Mouse (Mus musculus): ENCODE results near the gene Tulp1. TPM values are rescaled to one million over a fixed set of nuclear protein-coding genes. Genes with fewer than 3 reads are reported as not detected.
"Not testable (repeated sequence)": the region's sequence is repeated elsewhere in the genome, so short reads cannot be mapped to it uniquely, and the experiment has no call there.

The Tulp1 gene
- polyA plus RNA-seq, 1 experiment from 2014 or later, result 3.3 TPM

- peaks cover 5% of the 10 kb centered on the region; the same call in 1 of the 2 replicates for H3K4me1 ChIP-seq (replicated peaks; ENCODE audit: control insufficient read depth, insufficient read depth)
- no peaks in the 10 kb centered on the region for H3K36me3 ChIP-seq (ENCODE audit: control insufficient read depth, insufficient read depth, low read length)
- ATAC-seq (ENCODE audit: low FRiP score, low TSS enrichment), result no peak
- 9% methylated on average over 25 of the region's 25 CpGs for whole genome bisulfite sequencing
- no peak for DNase-seq (ENCODE audit: low spot score)
- peak overlapping the region; percentile 52 for H3K4me2 ChIP-seq (replicated peaks; ENCODE audit: low read depth)
- peak overlapping the region; percentile 22; the same call in 1 of the 2 replicates for H3K4me3 ChIP-seq (ENCODE audit: low read depth, low read length)
- no peaks in the 10 kb centered on the region for H3K27me3 ChIP-seq (ENCODE audit: control insufficient read depth, insufficient read depth, low read length)
- no peaks in the 10 kb centered on the region for H3K9me3 ChIP-seq (ENCODE audit: control insufficient read depth, low read length)
- peak overlapping the region; percentile 52 for H3K9ac ChIP-seq (ENCODE audit: low read length)
- no peak overlapping the region for H3K27ac ChIP-seq (replicated peaks)
- TF ChIP-seq EP300 (optimal IDR thresholded peaks at IDR 0.05), result no peak
- TF ChIP-seq CTCF (IDR thresholded peaks at IDR 0.05; ENCODE audit: low read depth), result no peak
Measured at GRCm38 (mm10) chr17:28362653-28363292, 2.2 kb downstream of the Tulp1 start.

- no peak for DNase-seq (ENCODE audit: low spot score)
- Histone ChIP-seq H3K9ac (ENCODE audit: low read length) (no peak overlapping the region), H3K9me3 (ENCODE audit: control insufficient read depth, low read length) (no peaks in the 10 kb centered on the region), H3K27ac (replicated peaks) (no peak overlapping the region), H3K4me2 (replicated peaks; ENCODE audit: low read depth) (peak overlapping the region; percentile 52), H3K4me3 (ENCODE audit: low read depth, low read length) (peak overlapping the region; percentile 22; the same call in 1 of the 2 replicates), H3K27me3 (ENCODE audit: control insufficient read depth, insufficient read depth, low read length) (no peaks in the 10 kb centered on the region), H3K36me3 (ENCODE audit: control insufficient read depth, insufficient read depth, low read length) (no peaks in the 10 kb centered on the region), H3K4me1 (replicated peaks; ENCODE audit: control insufficient read depth, insufficient read depth) (peaks cover 5% of the 10 kb centered on the region; the same call in 1 of the 2 replicates)
- no peak for ATAC-seq (ENCODE audit: low FRiP score, low TSS enrichment)
- TF ChIP-seq CTCF (IDR thresholded peaks at IDR 0.05; ENCODE audit: low read depth) (no peak), EP300 (optimal IDR thresholded peaks at IDR 0.05) (no peak)
- 52% methylated on average over 11 of the region's 11 CpGs for WGBS
Measured at GRCm38 (mm10) chr17:28361921-28362652, 2.9 kb downstream of the Tulp1 start.

- Histone ChIP-seq H3K4me2 (replicated peaks; ENCODE audit: low read depth) (no peak overlapping the region), H3K4me3 (ENCODE audit: low read depth, low read length) (no peak overlapping the region), H3K9me3 (ENCODE audit: control insufficient read depth, low read length) (no peaks in the 10 kb centered on the region), H3K4me1 (replicated peaks; ENCODE audit: control insufficient read depth, insufficient read depth) (peaks cover 5% of the 10 kb centered on the region; the same call in 1 of the 2 replicates), H3K27ac (replicated peaks) (no peak overlapping the region), H3K9ac (ENCODE audit: low read length) (no peak overlapping the region), H3K27me3 (ENCODE audit: control insufficient read depth, insufficient read depth, low read length) (no peaks in the 10 kb centered on the region), H3K36me3 (ENCODE audit: control insufficient read depth, insufficient read depth, low read length) (no peaks in the 10 kb centered on the region)
- WGBS, result 61% methylated on average over 9 of the region's 9 CpGs
- TF ChIP-seq CTCF (IDR thresholded peaks at IDR 0.05; ENCODE audit: low read depth), result no peak
- TF ChIP-seq EP300 (optimal IDR thresholded peaks at IDR 0.05), result no peak
- no peak for ATAC-seq (ENCODE audit: low FRiP score, low TSS enrichment)
- DNase-seq (ENCODE audit: low spot score), result no peak
Measured at GRCm38 (mm10) chr17:28360531-28361277, 4.3 kb downstream of the Tulp1 start.

GRCm38 (mm10) chr17:28358576-28359261, 6.3 kb downstream of the Tulp1 start:
- H3K4me2 ChIP-seq (replicated peaks; ENCODE audit: low read depth); H3K4me3 ChIP-seq (ENCODE audit: low read depth, low read length); H3K9ac ChIP-seq (ENCODE audit: low read length); ATAC-seq (ENCODE audit: low FRiP score, low TSS enrichment); H3K36me3 ChIP-seq (ENCODE audit: control insufficient read depth, insufficient read depth, low read length); H3K4me1 ChIP-seq (replicated peaks; ENCODE audit: control insufficient read depth, insufficient read depth); DNase-seq (ENCODE audit: low spot score); H3K9me3 ChIP-seq (ENCODE audit: control insufficient read depth, low read length); H3K27me3 ChIP-seq (ENCODE audit: control insufficient read depth, insufficient read depth, low read length); H3K27ac ChIP-seq (replicated peaks): not testable (repeated sequence)
- WGBS, result 23% methylated on average over 21 of the region's 24 CpGs

- TF ChIP-seq CTCF (IDR thresholded peaks at IDR 0.05; ENCODE audit: low read depth) (no peak), EP300 (optimal IDR thresholded peaks at IDR 0.05) (no peak)
- 87% methylated on average over 12 of the region's 12 CpGs for WGBS
- Histone ChIP-seq H3K36me3 (ENCODE audit: control insufficient read depth, insufficient read depth, low read length) (no peaks in the 10 kb centered on the region), H3K4me3 (ENCODE audit: low read depth, low read length) (no peak overlapping the region), H3K9ac (ENCODE audit: low read length) (no peak overlapping the region), H3K27me3 (ENCODE audit: control insufficient read depth, insufficient read depth, low read length) (no peaks in the 10 kb centered on the region), H3K4me1 (replicated peaks; ENCODE audit: control insufficient read depth, insufficient read depth) (no peaks in the 10 kb centered on the region), H3K9me3 (ENCODE audit: control insufficient read depth, low read length) (no peaks in the 10 kb centered on the region), H3K4me2 (replicated peaks; ENCODE audit: low read depth) (no peak overlapping the region), H3K27ac (replicated peaks) (no peak overlapping the region)
- ATAC-seq (ENCODE audit: low FRiP score, low TSS enrichment) (no peak), DNase-seq (ENCODE audit: low spot score) (no peak)
Measured at GRCm38 (mm10) chr17:28355871-28356270, 9.2 kb downstream of the Tulp1 start.
